Mouse (Mus musculus) adipose tissue, adult 10 weeks (tissue): ENCODE data around the gene Lypla2. TPM values are rescaled to one million over a fixed set of nuclear protein-coding genes. Genes with fewer than 3 reads are reported as not detected.

Source experiments
- polyA plus RNA-seq: library from polyadenylated mRNA; stranded (reverse); fragments of 350-450 nt; fragmentation: Illumina TruSeq; extraction: RNeasy Lipid Tissue Mini Kit (QIAGEN cat#74804); gene quantifications from one replicate; pipeline ENCODE4 v1.2.3, GENCODE M21; 2014; ENCODE audit warnings: low read depth, low replicate concordance

The Lypla2 gene
- polyA plus RNA-seq: 50.2 TPM

GRCm38 (mm10) chr4:135972556-135972906, at the start of gene Lypla2:
Lypla2 (minus strand) TSS chr4:135972626.

GRCm38 (mm10) chr4:136021549-136022047, 49.2 kb upstream of the Lypla2 start, which contains the start of gene Eloa:
Eloa (minus strand) TSS chr4:136021763.

DNA sequence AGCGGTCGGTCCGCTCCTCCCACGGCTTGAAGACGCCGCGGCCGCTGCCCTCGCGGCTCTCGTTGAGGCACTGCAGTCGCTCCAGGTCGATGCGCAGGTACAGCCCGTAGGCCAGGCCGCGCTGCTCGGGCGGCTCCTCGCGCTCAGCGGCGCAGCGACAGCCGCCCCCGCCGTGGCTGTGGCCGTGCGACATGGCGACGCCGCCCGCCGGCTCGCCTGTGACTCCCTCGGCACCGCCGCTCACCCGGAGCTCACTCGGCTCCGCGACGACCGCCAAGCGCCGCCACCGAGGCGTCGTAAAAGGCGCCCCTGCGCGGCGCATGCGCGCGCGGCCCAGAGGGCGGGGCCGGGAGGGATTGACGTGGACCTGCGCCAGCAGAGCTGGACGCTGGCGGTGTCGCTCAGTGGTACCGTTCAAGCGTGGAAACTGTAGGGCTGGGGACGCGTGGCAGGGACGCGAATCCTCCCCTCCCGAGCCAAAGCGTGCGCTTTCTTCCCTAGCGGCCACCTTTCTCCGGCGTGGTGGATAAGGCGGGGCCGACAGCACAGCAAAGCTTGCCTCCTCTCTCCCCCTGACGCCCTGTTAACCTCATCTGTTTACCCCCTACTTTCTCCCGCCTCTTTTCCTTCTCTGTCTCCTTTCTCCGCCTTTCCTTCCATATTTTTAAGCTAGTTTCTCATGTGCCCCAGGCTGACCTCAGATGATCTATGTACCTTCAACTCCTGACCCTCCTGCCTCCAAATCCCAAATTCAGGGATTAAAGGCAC, 14.7 kb upstream of the Lypla2 start, which contains the start of gene Pithd1:
Gene Pithd1, minus strand, starts transcription at position 322 of the 768 bp plus-strand sequence.

GRCm38 (mm10) chr4:135963457-135964193, 8.8 kb downstream of the Lypla2 start, which contains the start of gene Gale:
Gale (plus strand) TSS chr4:135963727.

DNA sequence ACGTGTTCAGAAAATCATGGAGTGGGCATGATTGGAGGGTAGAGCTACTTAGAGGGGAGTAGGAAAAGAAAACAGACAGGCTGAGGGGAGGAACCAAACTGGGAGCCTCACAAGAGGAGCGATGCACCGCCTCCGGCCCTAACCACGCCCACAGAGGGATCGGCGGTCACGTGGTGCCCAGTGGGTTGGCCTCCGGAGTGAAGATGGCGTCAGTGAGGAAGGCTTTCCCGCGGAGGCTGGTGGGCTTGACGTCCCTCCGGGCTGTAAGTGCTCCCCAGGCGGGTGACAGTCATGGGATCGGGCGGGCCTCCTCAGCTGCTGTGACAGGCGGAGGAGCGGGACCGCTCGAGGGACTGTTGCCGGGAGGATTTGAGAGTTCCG, 26.2 kb downstream of the Lypla2 start, which contains the start of gene Hmgcl:
Gene Hmgcl, plus strand, starts transcription at position 171 of the 381 bp plus-strand sequence.

DNA sequence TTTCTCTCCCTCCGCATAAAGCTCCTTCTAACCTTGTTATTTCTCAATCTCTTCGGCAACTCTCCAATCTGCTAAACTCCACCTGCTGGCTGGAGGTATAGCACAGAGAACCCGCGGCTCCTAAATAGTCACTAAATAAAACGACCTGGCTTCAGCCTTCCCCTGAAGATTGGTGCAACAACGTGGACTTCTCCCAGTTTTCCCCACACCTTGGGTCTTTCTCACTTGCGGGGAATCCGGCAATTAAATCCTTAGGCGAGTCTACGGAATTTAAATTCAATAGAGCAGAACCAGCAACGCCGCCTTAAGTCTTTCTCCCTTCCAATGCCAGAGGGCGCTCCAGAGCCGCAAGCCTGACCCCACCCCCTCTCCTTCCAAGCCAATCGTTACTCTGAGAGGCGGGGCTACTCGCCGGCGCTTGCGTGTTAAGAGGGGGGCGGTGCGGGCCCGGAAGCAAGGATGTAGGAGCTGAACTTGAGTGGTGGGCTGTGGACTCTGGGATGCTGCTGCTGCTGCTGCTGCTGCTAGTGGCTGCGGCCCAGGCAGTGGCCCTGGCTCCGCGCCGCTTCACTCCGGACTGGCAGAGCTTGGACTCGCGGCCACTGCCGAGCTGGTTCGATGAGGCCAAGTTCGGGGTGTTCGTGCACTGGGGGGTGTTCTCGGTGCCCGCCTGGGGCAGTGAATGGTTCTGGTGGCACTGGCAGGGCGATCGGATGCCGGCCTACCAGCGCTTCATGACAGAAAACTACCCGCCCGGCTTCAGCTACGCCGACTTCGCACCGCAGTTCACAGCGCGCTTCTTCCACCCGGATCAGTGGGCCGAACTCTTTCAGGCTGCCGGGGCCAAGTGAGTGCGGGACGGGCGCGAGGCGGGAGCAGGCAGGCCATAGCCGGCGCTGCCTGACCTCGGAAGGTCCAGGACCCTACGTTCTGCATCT, 51.9 kb downstream of the Lypla2 start, which contains the start of gene Fuca1:
Gene Fuca1, plus strand, starts transcription at position 432 of the 938 bp plus-strand sequence.

Other genes with a start within 250 kb of the Lypla2 start
- gene Il22ra1, start 244.5 kb downstream of the Lypla2 start, polyA plus RNA-seq: 0.48 TPM
- gene Myom3, start 212.9 kb downstream of the Lypla2 start, polyA plus RNA-seq: 2.2 TPM
- gene Srsf10, start 116.9 kb downstream of the Lypla2 start, polyA plus RNA-seq: 89.6 TPM
- gene Pnrc2, start 98.8 kb downstream of the Lypla2 start, polyA plus RNA-seq: 131 TPM
- 0.78 TPM for gene Cnr2, start 77.2 kb downstream of the Lypla2 start, polyA plus RNA-seq
- gene Fuca1, start 51.9 kb downstream of the Lypla2 start, polyA plus RNA-seq: 212 TPM
- 52.3 TPM for gene Hmgcl, start 26.2 kb downstream of the Lypla2 start, polyA plus RNA-seq
- 29.9 TPM for gene Gale, start 8.9 kb downstream of the Lypla2 start, polyA plus RNA-seq
- 46.8 TPM for gene Pithd1, start 14.6 kb upstream of the Lypla2 start, polyA plus RNA-seq
- 24.2 TPM for gene Eloa, start 49.1 kb upstream of the Lypla2 start, polyA plus RNA-seq
- gene Rpl11, start 80.8 kb upstream of the Lypla2 start, polyA plus RNA-seq: 1,130 TPM
- gene Id3, start 170.9 kb upstream of the Lypla2 start, polyA plus RNA-seq: 58.8 TPM
- 0.99 TPM for gene E2f2, start 199.8 kb upstream of the Lypla2 start, polyA plus RNA-seq
- 5.0 TPM for gene Asap3, start 233.7 kb upstream of the Lypla2 start, polyA plus RNA-seq